Mouse (Mus musculus): ENCODE data around the gene Rasgef1a. TPM values are rescaled to one million over a fixed set of nuclear protein-coding genes. Genes with fewer than 3 reads are reported as not detected.

The Rasgef1a gene
- polyA plus RNA-seq, 1 experiment from 2014 or later = 0.06 TPM

DNA sequence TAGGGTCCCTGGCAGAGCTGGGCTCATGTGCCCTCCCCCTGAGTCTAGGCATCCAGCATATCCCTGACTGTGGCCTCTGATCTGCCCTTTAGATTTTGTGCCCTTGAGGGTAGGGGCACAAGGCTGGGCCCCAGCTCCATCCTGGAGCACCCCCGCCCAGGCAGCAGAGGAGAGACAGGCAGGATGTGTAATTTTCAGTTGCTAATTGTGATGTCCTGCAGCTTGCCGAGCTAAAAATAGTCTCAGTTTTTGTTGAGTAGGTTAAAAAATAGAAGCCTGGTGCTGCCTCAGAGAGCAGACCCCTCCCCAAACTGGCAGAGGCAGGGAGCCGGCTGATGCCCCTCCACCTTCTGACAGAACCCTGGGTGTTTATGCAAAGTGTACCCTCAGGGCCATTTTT, 62.9 kb downstream of the Rasgef1a start:
- WGBS (ENCODE audit: insufficient replicate concordance) = 41% methylated on average over 3 of the region's 3 CpGs
- H3K27ac ChIP-seq (ENCODE audit: low read length) = no peak overlapping the region
- no peaks in the 10 kb centered on the region for H3K9me3 ChIP-seq (replicated peaks; ENCODE audit: control insufficient read depth, low read length)
- H3K4me3 ChIP-seq (ENCODE audit: low read depth, low read length) = no peak overlapping the region
- no peaks in the 10 kb centered on the region for H3K4me1 ChIP-seq (ENCODE audit: control insufficient read depth, low read depth, low read length)
- no peaks in the 10 kb centered on the region for H3K27me3 ChIP-seq (ENCODE audit: control insufficient read depth, insufficient read depth, low read depth, low read length)
- H3K36me3 ChIP-seq (ENCODE audit: control insufficient read depth, insufficient read depth) = no peaks in the 10 kb centered on the region
- H3K4me2 ChIP-seq (ENCODE audit: low read depth, low read length) = no peak overlapping the region
- ATAC-seq (ENCODE audit: low read depth) = no peak
- no peak overlapping the region for H3K9ac ChIP-seq (ENCODE audit: low read depth, low read length)

DNA sequence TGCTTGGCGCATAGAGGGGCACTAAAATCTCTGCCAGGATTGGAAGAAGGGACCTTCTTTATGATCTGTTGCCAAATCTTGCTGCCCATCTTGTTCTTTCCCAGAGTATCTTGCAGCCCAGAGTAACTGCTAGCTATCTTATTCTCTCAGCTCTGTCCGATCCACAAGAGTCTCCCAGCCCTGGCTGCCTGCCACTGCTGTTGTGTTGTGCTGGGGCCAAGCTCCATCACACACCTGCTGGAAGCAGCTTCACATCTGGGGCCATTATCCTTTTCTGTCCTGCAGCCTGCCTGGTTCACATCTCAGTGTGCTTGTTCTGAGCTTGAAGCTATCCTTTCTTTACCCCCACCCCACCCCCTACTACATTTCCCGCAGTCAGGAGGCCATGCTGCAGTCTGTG, 65.0 kb downstream of the Rasgef1a start:
- no peak overlapping the region for H3K4me2 ChIP-seq (ENCODE audit: low read depth, low read length)
- H3K4me1 ChIP-seq (ENCODE audit: control insufficient read depth, low read depth, low read length) = no peaks in the 10 kb centered on the region
- no peak overlapping the region for H3K9ac ChIP-seq (ENCODE audit: low read depth, low read length)
- H3K27ac ChIP-seq (ENCODE audit: low read length) = no peak overlapping the region
- no peaks in the 10 kb centered on the region for H3K27me3 ChIP-seq (ENCODE audit: control insufficient read depth, insufficient read depth, low read depth, low read length)
- no peaks in the 10 kb centered on the region for H3K9me3 ChIP-seq (replicated peaks; ENCODE audit: control insufficient read depth, low read length)
- no peak overlapping the region for H3K4me3 ChIP-seq (ENCODE audit: low read depth, low read length)
- H3K36me3 ChIP-seq (ENCODE audit: control insufficient read depth, insufficient read depth) = no peaks in the 10 kb centered on the region
- ATAC-seq (ENCODE audit: low read depth) = no peak
- 66% methylated on average over 3 of the region's 3 CpGs for WGBS (ENCODE audit: insufficient replicate concordance)

DNA sequence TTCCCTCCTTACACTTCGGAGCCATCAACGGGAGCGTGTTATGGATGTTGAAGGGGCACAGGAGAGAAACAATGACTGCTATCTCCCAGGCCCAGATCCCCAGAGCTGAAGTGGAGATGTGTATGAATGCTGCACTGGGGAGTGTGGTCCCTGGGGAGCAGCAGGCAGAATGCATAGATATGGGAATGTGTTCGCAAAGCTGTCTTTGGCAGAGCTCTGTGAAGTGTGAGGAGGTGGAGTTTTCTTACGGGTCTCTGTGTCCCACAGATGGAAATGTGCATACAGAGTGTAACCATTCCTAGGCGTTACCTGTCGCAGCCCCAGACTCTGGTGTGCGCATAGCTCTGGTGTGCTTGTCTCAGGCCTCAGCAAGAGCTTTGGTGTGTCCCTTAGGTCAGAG, 65.5 kb downstream of the Rasgef1a start:
- Histone ChIP-seq H3K27me3 (ENCODE audit: control insufficient read depth, insufficient read depth, low read depth, low read length) (no peaks in the 10 kb centered on the region), H3K36me3 (ENCODE audit: control insufficient read depth, insufficient read depth) (no peaks in the 10 kb centered on the region), H3K27ac (ENCODE audit: low read length) (no peak overlapping the region), H3K9me3 (replicated peaks; ENCODE audit: control insufficient read depth, low read length) (no peaks in the 10 kb centered on the region), H3K9ac (ENCODE audit: low read depth, low read length) (no peak overlapping the region), H3K4me2 (ENCODE audit: low read depth, low read length) (no peak overlapping the region), H3K4me3 (ENCODE audit: low read depth, low read length) (no peak overlapping the region), H3K4me1 (ENCODE audit: control insufficient read depth, low read depth, low read length) (no peaks in the 10 kb centered on the region)
- 72% methylated on average over 8 of the region's 8 CpGs for WGBS (ENCODE audit: insufficient replicate concordance)
- ATAC-seq (ENCODE audit: low read depth) = no peak

DNA sequence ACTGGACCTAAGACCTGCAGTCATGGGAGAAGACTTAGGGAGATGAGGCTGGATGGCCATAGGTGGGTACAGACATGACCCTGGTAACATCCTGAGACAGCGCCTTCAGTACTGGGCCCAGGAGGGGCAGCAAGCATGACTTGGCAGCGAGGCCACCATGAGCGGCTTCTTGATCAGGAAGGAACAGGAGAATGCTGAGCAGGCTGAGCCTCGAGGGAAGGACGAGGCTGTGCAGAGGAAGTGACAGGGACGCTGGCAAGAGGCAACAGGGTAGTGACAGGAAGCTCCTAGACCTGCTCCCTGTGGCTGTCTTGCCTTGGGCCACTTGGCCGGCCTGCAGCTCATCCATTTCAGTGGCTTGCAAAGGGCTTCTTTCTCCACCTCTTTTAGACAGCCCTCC, 66.2 kb downstream of the Rasgef1a start:
- Histone ChIP-seq H3K9ac (ENCODE audit: low read depth, low read length) (no peak overlapping the region), H3K4me3 (ENCODE audit: low read depth, low read length) (no peak overlapping the region), H3K4me2 (ENCODE audit: low read depth, low read length) (no peak overlapping the region), H3K27ac (ENCODE audit: low read length) (no peak overlapping the region), H3K9me3 (replicated peaks; ENCODE audit: control insufficient read depth, low read length) (no peaks in the 10 kb centered on the region), H3K4me1 (ENCODE audit: control insufficient read depth, low read depth, low read length) (no peaks in the 10 kb centered on the region), H3K27me3 (ENCODE audit: control insufficient read depth, insufficient read depth, low read depth, low read length) (no peaks in the 10 kb centered on the region), H3K36me3 (ENCODE audit: control insufficient read depth, insufficient read depth) (no peaks in the 10 kb centered on the region)
- WGBS (ENCODE audit: insufficient replicate concordance) = 22% methylated on average over 7 of the region's 7 CpGs
- no peak for ATAC-seq (ENCODE audit: low read depth)

- H3K4me2 ChIP-seq (ENCODE audit: low read depth, low read length) = no peak overlapping the region
- H3K27ac ChIP-seq (ENCODE audit: low read length) = no peak overlapping the region
- H3K4me3 ChIP-seq (ENCODE audit: low read depth, low read length) = no peak overlapping the region
- H3K9me3 ChIP-seq (replicated peaks; ENCODE audit: control insufficient read depth, low read length) = no peaks in the 10 kb centered on the region
- H3K9ac ChIP-seq (ENCODE audit: low read depth, low read length) = no peak overlapping the region
- no peak for ATAC-seq (ENCODE audit: low read depth)
- WGBS (ENCODE audit: insufficient replicate concordance) = 54% methylated on average over 10 of the region's 10 CpGs
- no peaks in the 10 kb centered on the region for H3K4me1 ChIP-seq (ENCODE audit: control insufficient read depth, low read depth, low read length)
- H3K27me3 ChIP-seq (ENCODE audit: control insufficient read depth, insufficient read depth, low read depth, low read length) = no peaks in the 10 kb centered on the region
- no peaks in the 10 kb centered on the region for H3K36me3 ChIP-seq (ENCODE audit: control insufficient read depth, insufficient read depth)
Observed at GRCm38 (mm10) chr6:118078751-118079150, 67.5 kb downstream of the Rasgef1a start.

- H3K36me3 ChIP-seq (ENCODE audit: control insufficient read depth, insufficient read depth) = no peaks in the 10 kb centered on the region
- no peaks in the 10 kb centered on the region for H3K27me3 ChIP-seq (ENCODE audit: control insufficient read depth, insufficient read depth, low read depth, low read length)
- H3K4me2 ChIP-seq (ENCODE audit: low read depth, low read length) = no peak overlapping the region
- no peak for ATAC-seq (ENCODE audit: low read depth)
- no peak overlapping the region for H3K4me3 ChIP-seq (ENCODE audit: low read depth, low read length)
- H3K4me1 ChIP-seq (ENCODE audit: control insufficient read depth, low read depth, low read length) = no peaks in the 10 kb centered on the region
- H3K9me3 ChIP-seq (replicated peaks; ENCODE audit: control insufficient read depth, low read length) = no peaks in the 10 kb centered on the region
- 54% methylated on average over 3 of the region's 3 CpGs for WGBS (ENCODE audit: insufficient replicate concordance)
- no peak overlapping the region for H3K9ac ChIP-seq (ENCODE audit: low read depth, low read length)
- H3K27ac ChIP-seq (ENCODE audit: low read length) = no peak overlapping the region
Observed at GRCm38 (mm10) chr6:118079292-118079691, 68.1 kb downstream of the Rasgef1a start.

- H3K27me3 ChIP-seq (ENCODE audit: control insufficient read depth, insufficient read depth, low read depth, low read length) = no peaks in the 10 kb centered on the region
- H3K4me2 ChIP-seq (ENCODE audit: low read depth, low read length) = no peak overlapping the region
- H3K9me3 ChIP-seq (replicated peaks; ENCODE audit: control insufficient read depth, low read length) = no peaks in the 10 kb centered on the region
- H3K4me3 ChIP-seq (ENCODE audit: low read depth, low read length) = no peak overlapping the region
- no peak for ATAC-seq (ENCODE audit: low read depth)
- H3K27ac ChIP-seq (ENCODE audit: low read length) = no peak overlapping the region
- H3K9ac ChIP-seq (ENCODE audit: low read depth, low read length) = no peak overlapping the region
- 58% methylated on average over 10 of the region's 10 CpGs for WGBS (ENCODE audit: insufficient replicate concordance)
- H3K36me3 ChIP-seq (ENCODE audit: control insufficient read depth, insufficient read depth) = no peaks in the 10 kb centered on the region
- H3K4me1 ChIP-seq (ENCODE audit: control insufficient read depth, low read depth, low read length) = no peaks in the 10 kb centered on the region
Observed at GRCm38 (mm10) chr6:118079762-118080465, 68.7 kb downstream of the Rasgef1a start.

- no peak for ATAC-seq (ENCODE audit: low read depth)
- no peak overlapping the region for H3K27ac ChIP-seq (ENCODE audit: low read length)
- H3K36me3 ChIP-seq (ENCODE audit: control insufficient read depth, insufficient read depth) = no peaks in the 10 kb centered on the region
- H3K9ac ChIP-seq (ENCODE audit: low read depth, low read length) = no peak overlapping the region
- no peak overlapping the region for H3K4me3 ChIP-seq (ENCODE audit: low read depth, low read length)
- no peaks in the 10 kb centered on the region for H3K9me3 ChIP-seq (replicated peaks; ENCODE audit: control insufficient read depth, low read length)
- H3K4me2 ChIP-seq (ENCODE audit: low read depth, low read length) = no peak overlapping the region
- H3K4me1 ChIP-seq (ENCODE audit: control insufficient read depth, low read depth, low read length) = no peaks in the 10 kb centered on the region
- H3K27me3 ChIP-seq (ENCODE audit: control insufficient read depth, insufficient read depth, low read depth, low read length) = no peaks in the 10 kb centered on the region
- WGBS (ENCODE audit: insufficient replicate concordance) = 68% methylated on average over 4 of the region's 4 CpGs
Observed at GRCm38 (mm10) chr6:118080711-118081110, 69.5 kb downstream of the Rasgef1a start.

DNA sequence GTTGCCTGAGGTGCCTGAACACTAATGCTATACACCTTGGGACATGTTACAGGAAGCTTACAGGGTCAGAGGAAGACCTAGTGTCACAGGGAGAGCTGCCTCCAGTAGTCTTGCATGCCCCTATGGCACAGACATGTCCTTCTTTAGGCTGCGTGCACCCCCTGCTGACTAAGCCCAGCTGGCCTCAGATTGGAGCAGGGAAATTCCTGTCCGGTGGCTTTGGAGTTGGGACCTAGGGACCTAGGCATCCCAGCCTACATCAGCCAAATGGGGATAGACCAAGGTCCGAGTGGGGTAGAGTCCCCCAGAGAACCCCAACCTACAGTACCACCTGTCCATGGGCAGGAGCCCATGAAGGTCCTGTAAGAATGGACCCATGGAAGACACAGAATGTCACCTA, 71.1 kb downstream of the Rasgef1a start:
- Histone ChIP-seq H3K27me3 (ENCODE audit: control insufficient read depth, insufficient read depth, low read depth, low read length) (no peaks in the 10 kb centered on the region), H3K4me1 (ENCODE audit: control insufficient read depth, low read depth, low read length) (no peaks in the 10 kb centered on the region), H3K36me3 (ENCODE audit: control insufficient read depth, insufficient read depth) (no peaks in the 10 kb centered on the region), H3K4me2 (ENCODE audit: low read depth, low read length) (no peak overlapping the region), H3K9me3 (replicated peaks; ENCODE audit: control insufficient read depth, low read length) (no peaks in the 10 kb centered on the region), H3K27ac (ENCODE audit: low read length) (no peak overlapping the region), H3K9ac (ENCODE audit: low read depth, low read length) (no peak overlapping the region), H3K4me3 (ENCODE audit: low read depth, low read length) (no peak overlapping the region)
- WGBS (ENCODE audit: insufficient replicate concordance) = 49% methylated on average over 3 of the region's 3 CpGs
- no peak for ATAC-seq (ENCODE audit: low read depth)
